Mouse (Mus musculus) brown adipose tissue, adult 24 weeks (tissue): ENCODE measurements around the gene Lexm. TPM values are rescaled to one million over a fixed set of nuclear protein-coding genes. Genes with fewer than 3 reads are reported as not detected.

ENCODE experiments used
- H3K27ac ChIP-seq: fragments of 200-500 bp; replicated peaks from 2 replicates; pipeline ENCODE4 v1.5.1; 2012; ENCODE audit warnings: low read depth, mild to moderate bottlenecking, low read length
- H3K4me1 ChIP-seq: fragments of 200-500 bp; 2 replicates; pipeline ENCODE4 v1.6.1; 2012; ENCODE audit warnings: low read length, mixed read lengths; ENCODE audit not compliant: control insufficient read depth, insufficient read depth, insufficient read length
- H3K4me3 ChIP-seq: fragments of 200-500 bp; 2 replicates; pipeline ENCODE4 v1.5.1; 2012; ENCODE audit warnings: low read depth, mild to moderate bottlenecking, low read length, moderate library complexity; ENCODE audit not compliant: insufficient read depth
- polyA plus RNA-seq: library from polyadenylated mRNA; stranded (reverse); fragments of >200 nt; gene quantifications from 2 replicates; pipeline ENCODE4 v1.2.4, GENCODE M21; 2012; ENCODE audit not compliant: missing spikeins, insufficient read depth, insufficient read length

The Lexm gene
- polyA plus RNA-seq, 1 experiment = not detected

- Histone ChIP-seq H3K4me3 (no peak overlapping the region), H3K27ac (no peak overlapping the region), H3K4me1 (peaks cover 4% of the 10 kb centered on the region; the same call in 1 of the 2 replicates)
Observed at GRCm38 (mm10) chr4:106633281-106634085, 16.4 kb upstream of the Lexm start.

GRCm38 (mm10) chr4:106632313-106632712, 15.3 kb upstream of the Lexm start:
- peaks cover 4% of the 10 kb centered on the region; the same call in 1 of the 2 replicates for H3K4me1 ChIP-seq
- H3K27ac ChIP-seq = no peak overlapping the region
- H3K4me3 ChIP-seq = no peak overlapping the region

- Histone ChIP-seq H3K4me3 (no peak overlapping the region), H3K27ac (no peak overlapping the region), H3K4me1 (peaks cover 4% of the 10 kb centered on the region; the same call in 1 of the 2 replicates)
Observed at GRCm38 (mm10) chr4:106630333-106631220, 13.5 kb upstream of the Lexm start.

GRCm38 (mm10) chr4:106629374-106629773, 12.3 kb upstream of the Lexm start:
- Histone ChIP-seq H3K4me3 (no peak overlapping the region), H3K27ac (no peak overlapping the region), H3K4me1 (peaks cover 4% of the 10 kb centered on the region; the same call in 1 of the 2 replicates)

- peaks cover 4% of the 10 kb centered on the region; the same call in 1 of the 2 replicates for H3K4me1 ChIP-seq
- no peak overlapping the region for H3K27ac ChIP-seq
- no peak overlapping the region for H3K4me3 ChIP-seq
Observed at GRCm38 (mm10) chr4:106628650-106629360, 11.8 kb upstream of the Lexm start.

GRCm38 (mm10) chr4:106627809-106628208, 10.8 kb upstream of the Lexm start:
- H3K27ac ChIP-seq = no peak overlapping the region
- no peak overlapping the region for H3K4me3 ChIP-seq
- H3K4me1 ChIP-seq = peaks cover 4% of the 10 kb centered on the region; the same call in 1 of the 2 replicates

GRCm38 (mm10) chr4:106624271-106624670, 7.2 kb upstream of the Lexm start:
- no peak overlapping the region for H3K27ac ChIP-seq
- H3K4me1 ChIP-seq = peaks cover 4% of the 10 kb centered on the region; the same call in 1 of the 2 replicates
- H3K4me3 ChIP-seq = no peak overlapping the region

GRCm38 (mm10) chr4:106622712-106623111, 5.7 kb upstream of the Lexm start:
- no peak overlapping the region for H3K4me3 ChIP-seq
- no peaks in the 10 kb centered on the region for H3K4me1 ChIP-seq
- no peak overlapping the region for H3K27ac ChIP-seq

- Histone ChIP-seq H3K4me3 (no peak within 1 kb of the TSS), H3K4me1 (no peaks in the 10 kb centered on the region), H3K27ac (no peak within 1 kb of the TSS)
Observed at GRCm38 (mm10) chr4:106622030-106622493, 5.0 kb upstream of the Lexm start, which contains the start of gene Ttc22. TSS of gene Ttc22 (plus strand) at chr4:106622432.

GRCm38 (mm10) chr4:106621428-106621827, 4.4 kb upstream of the Lexm start:
- H3K27ac ChIP-seq = no peak overlapping the region
- no peak overlapping the region for H3K4me3 ChIP-seq
- no peaks in the 10 kb centered on the region; the same call in 1 of the 2 replicates for H3K4me1 ChIP-seq

GRCm38 (mm10) chr4:106618898-106619297, 1.9 kb upstream of the Lexm start:
- Histone ChIP-seq H3K4me3 (no peak overlapping the region), H3K27ac (no peak overlapping the region), H3K4me1 (no peaks in the 10 kb centered on the region; the same call in 1 of the 2 replicates)

GRCm38 (mm10) chr4:106615637-106616036, 1.4 kb downstream of the Lexm start:
- Histone ChIP-seq H3K27ac (no peak overlapping the region), H3K4me1 (no peaks in the 10 kb centered on the region; the same call in 1 of the 2 replicates), H3K4me3 (no peak overlapping the region)

GRCm38 (mm10) chr4:106614881-106615280, 2.2 kb downstream of the Lexm start:
- Histone ChIP-seq H3K27ac (no peak overlapping the region), H3K4me1 (no peaks in the 10 kb centered on the region; the same call in 1 of the 2 replicates)

GRCm38 (mm10) chr4:106614180-106614797, 2.8 kb downstream of the Lexm start:
- Histone ChIP-seq H3K4me1 (no peaks in the 10 kb centered on the region; the same call in 1 of the 2 replicates), H3K27ac (no peak overlapping the region), H3K4me3 (no peak overlapping the region)

More at GRCm38 (mm10) chr4:106614881-106615280, 2.2 kb downstream of the Lexm start:
- H3K4me3 ChIP-seq = no peak overlapping the region
